Mouse (Mus musculus): ENCODE results near the gene Rab11a. TPM values are rescaled to one million over a fixed set of nuclear protein-coding genes. Genes with fewer than 3 reads are reported as not detected.

Rab11a gene
- polyA plus RNA-seq (2015; fragmentation: Nextera tagmentation; extraction: Ambion mirVana): 1,191 and 1,262 TPM in 2 replicates

GRCm38 (mm10) chr9:64737406-64738201 lies at the start of gene Rab11a:
Gene Rab11a, minus strand, starts transcription at chr9:64737758.
- peak; percentile 96 for DNase-seq (ENCODE audit: low spot score)
- Histone ChIP-seq H3K9me3 (ENCODE audit: control insufficient read depth, low read length) (no peaks in the 10 kb centered on the region), H3K27ac (replicated peaks) (peak within 1 kb of the TSS; percentile 98), H3K27me3 (ENCODE audit: control insufficient read depth, insufficient read depth, low read length) (no peaks in the 10 kb centered on the region), H3K4me1 (replicated peaks; ENCODE audit: control insufficient read depth, insufficient read depth) (no peaks in the 10 kb centered on the region), H3K36me3 (ENCODE audit: control insufficient read depth, insufficient read depth, low read length) (no peaks in the 10 kb centered on the region), H3K4me3 (ENCODE audit: low read depth, low read length) (peak within 1 kb of the TSS; percentile 99), H3K4me2 (replicated peaks; ENCODE audit: low read depth) (peak within 1 kb of the TSS; percentile 67), H3K9ac (ENCODE audit: low read length) (peak within 1 kb of the TSS; percentile 96)
- ATAC-seq (ENCODE audit: low FRiP score, low TSS enrichment): peak; percentile 95
- peak; percentile 88 for TF ChIP-seq EP300 (optimal IDR thresholded peaks at IDR 0.05)
- TF ChIP-seq CTCF (IDR thresholded peaks at IDR 0.05; ENCODE audit: low read depth): peak; percentile 44; the same call in 1 of the 2 replicates
- 2% methylated on average over 57 of the region's 61 CpGs for WGBS

GRCm38 (mm10) chr9:64786216-64786905 lies 48.8 kb upstream of the Rab11a start:
- H3K4me2 ChIP-seq (replicated peaks; ENCODE audit: low read depth): no peak overlapping the region
- TF ChIP-seq EP300 (optimal IDR thresholded peaks at IDR 0.05) (no peak), CTCF (IDR thresholded peaks at IDR 0.05; ENCODE audit: low read depth) (no peak)
- no peaks in the 10 kb centered on the region for H3K36me3 ChIP-seq (ENCODE audit: control insufficient read depth, insufficient read depth, low read length)
- no peak overlapping the region for H3K9ac ChIP-seq (ENCODE audit: low read length)
- WGBS: 87% methylated on average over 9 of the region's 9 CpGs
- no peak overlapping the region for H3K27ac ChIP-seq (replicated peaks)
- no peaks in the 10 kb centered on the region for H3K27me3 ChIP-seq (ENCODE audit: control insufficient read depth, insufficient read depth, low read length)
- DNase-seq (ENCODE audit: low spot score) (no peak), ATAC-seq (ENCODE audit: low FRiP score, low TSS enrichment) (no peak)
- H3K4me3 ChIP-seq (ENCODE audit: low read depth, low read length): no peak overlapping the region
- no peaks in the 10 kb centered on the region for H3K4me1 ChIP-seq (replicated peaks; ENCODE audit: control insufficient read depth, insufficient read depth)
- no peaks in the 10 kb centered on the region for H3K9me3 ChIP-seq (ENCODE audit: control insufficient read depth, low read length)

- Histone ChIP-seq H3K4me3 (ENCODE audit: low read depth, low read length) (no peak overlapping the region), H3K36me3 (ENCODE audit: control insufficient read depth, insufficient read depth, low read length) (no peaks in the 10 kb centered on the region), H3K9ac (ENCODE audit: low read length) (no peak overlapping the region), H3K4me2 (replicated peaks; ENCODE audit: low read depth) (no peak overlapping the region), H3K9me3 (ENCODE audit: control insufficient read depth, low read length) (no peaks in the 10 kb centered on the region), H3K27ac (replicated peaks) (no peak overlapping the region), H3K27me3 (ENCODE audit: control insufficient read depth, insufficient read depth, low read length) (no peaks in the 10 kb centered on the region), H3K4me1 (replicated peaks; ENCODE audit: control insufficient read depth, insufficient read depth) (no peaks in the 10 kb centered on the region)
- 33% methylated on average over 4 of the region's 4 CpGs for WGBS
- peak; percentile 68 for DNase-seq (ENCODE audit: low spot score)
- ATAC-seq (ENCODE audit: low FRiP score, low TSS enrichment): no peak
- TF ChIP-seq EP300 (optimal IDR thresholded peaks at IDR 0.05) (no peak), CTCF (IDR thresholded peaks at IDR 0.05; ENCODE audit: low read depth) (peak; percentile 86)
Measured at GRCm38 (mm10) chr9:64784841-64785240, 47.3 kb upstream of the Rab11a start.

GRCm38 (mm10) chr9:64783511-64783910 lies 46.0 kb upstream of the Rab11a start:
- ATAC-seq (ENCODE audit: low FRiP score, low TSS enrichment) (no peak), DNase-seq (ENCODE audit: low spot score) (no peak)
- 86% methylated on average over 7 of the region's 7 CpGs for whole genome bisulfite sequencing
- H3K4me3 ChIP-seq (ENCODE audit: low read depth, low read length): no peak overlapping the region
- no peak overlapping the region for H3K4me2 ChIP-seq (replicated peaks; ENCODE audit: low read depth)
- no peaks in the 10 kb centered on the region for H3K36me3 ChIP-seq (ENCODE audit: control insufficient read depth, insufficient read depth, low read length)
- H3K9me3 ChIP-seq (ENCODE audit: control insufficient read depth, low read length): no peaks in the 10 kb centered on the region
- H3K9ac ChIP-seq (ENCODE audit: low read length): no peak overlapping the region
- no peaks in the 10 kb centered on the region for H3K27me3 ChIP-seq (ENCODE audit: control insufficient read depth, insufficient read depth, low read length)
- H3K27ac ChIP-seq (replicated peaks): no peak overlapping the region
- H3K4me1 ChIP-seq (replicated peaks; ENCODE audit: control insufficient read depth, insufficient read depth): no peaks in the 10 kb centered on the region
- no peak for TF ChIP-seq CTCF (IDR thresholded peaks at IDR 0.05; ENCODE audit: low read depth)
- no peak for TF ChIP-seq EP300 (optimal IDR thresholded peaks at IDR 0.05)

GRCm38 (mm10) chr9:64779628-64780027 lies 42.1 kb upstream of the Rab11a start:
- Histone ChIP-seq H3K4me2 (replicated peaks; ENCODE audit: low read depth) (no peak overlapping the region), H3K9me3 (ENCODE audit: control insufficient read depth, low read length) (no peaks in the 10 kb centered on the region), H3K4me1 (replicated peaks; ENCODE audit: control insufficient read depth, insufficient read depth) (no peaks in the 10 kb centered on the region; the same call in 1 of the 2 replicates), H3K27ac (replicated peaks) (no peak overlapping the region), H3K36me3 (ENCODE audit: control insufficient read depth, insufficient read depth, low read length) (no peaks in the 10 kb centered on the region), H3K4me3 (ENCODE audit: low read depth, low read length) (no peak overlapping the region), H3K27me3 (ENCODE audit: control insufficient read depth, insufficient read depth, low read length) (no peaks in the 10 kb centered on the region), H3K9ac (ENCODE audit: low read length) (no peak overlapping the region)
- WGBS: 42% methylated on average over 7 of the region's 7 CpGs
- TF ChIP-seq EP300 (optimal IDR thresholded peaks at IDR 0.05) (no peak), CTCF (IDR thresholded peaks at IDR 0.05; ENCODE audit: low read depth) (peak; percentile 76)
- ATAC-seq (ENCODE audit: low FRiP score, low TSS enrichment) (no peak), DNase-seq (ENCODE audit: low spot score) (no peak)

GRCm38 (mm10) chr9:64778151-64778550 lies 40.6 kb upstream of the Rab11a start:
- Histone ChIP-seq H3K27me3 (ENCODE audit: control insufficient read depth, insufficient read depth, low read length) (no peaks in the 10 kb centered on the region), H3K4me1 (replicated peaks; ENCODE audit: control insufficient read depth, insufficient read depth) (no peaks in the 10 kb centered on the region; the same call in 1 of the 2 replicates), H3K36me3 (ENCODE audit: control insufficient read depth, insufficient read depth, low read length) (no peaks in the 10 kb centered on the region), H3K4me2 (replicated peaks; ENCODE audit: low read depth) (no peak overlapping the region), H3K9me3 (ENCODE audit: control insufficient read depth, low read length) (no peaks in the 10 kb centered on the region), H3K4me3 (ENCODE audit: low read depth, low read length) (no peak overlapping the region), H3K27ac (replicated peaks) (no peak overlapping the region), H3K9ac (ENCODE audit: low read length) (no peak overlapping the region)
- DNase-seq (ENCODE audit: low spot score) (no peak), ATAC-seq (ENCODE audit: low FRiP score, low TSS enrichment) (no peak)
- 94% methylated on average over 1 of the region's 1 CpGs for WGBS
- TF ChIP-seq CTCF (IDR thresholded peaks at IDR 0.05; ENCODE audit: low read depth): no peak
- no peak for TF ChIP-seq EP300 (optimal IDR thresholded peaks at IDR 0.05)
